Mouse (Mus musculus) megakaryocyte, embryonic 14.5 days (primary cell): Measurements from ENCODE around the gene Rcor1.

Experiments
- FLI1 ChIP-seq: IDR thresholded peaks from 2 replicates; pipeline ENCODE4 v1.6.1; 2012; ENCODE audit warnings: low read length, inconsistent platforms, mixed read lengths
- GATA1 ChIP-seq: IDR thresholded peaks from 3 replicates; pipeline ENCODE4 v1.6.1; 2012; ENCODE audit warnings: mixed read lengths, low read length, inconsistent platforms, borderline replicate concordance

DNA sequence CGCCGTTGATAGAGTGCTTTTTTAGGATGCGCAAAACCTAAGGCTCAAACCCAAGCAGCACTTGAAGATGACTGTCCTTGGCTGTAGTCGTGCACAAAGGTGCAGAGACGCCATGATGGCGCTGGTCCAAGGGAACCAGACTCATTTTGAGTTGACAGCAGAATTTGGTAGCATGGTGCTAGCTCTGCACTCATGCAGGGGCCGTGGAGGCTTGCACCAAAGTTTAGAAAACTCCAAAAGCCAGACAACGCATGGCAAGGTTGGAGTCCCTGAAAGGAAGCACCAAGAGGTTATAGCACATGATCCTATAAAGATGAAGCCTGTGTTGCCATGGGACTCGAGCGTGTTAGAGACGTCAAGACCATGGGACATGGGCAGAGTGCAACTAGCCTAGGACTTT lies 21.1 kb upstream of the Rcor1 start:
- TF ChIP-seq GATA1 = no peak
- no peak for TF ChIP-seq FLI1
